Mouse (Mus musculus) layer of hippocampus, postnatal 14 days (tissue): ENCODE results near the gene Anpep. TPM values are rescaled to one million over a fixed set of nuclear protein-coding genes. Genes with fewer than 3 reads are reported as not detected.
A peak's percentile ranks its signal among the peaks of the same experiment; 100 is the strongest.

Experiments
- DNase-seq, 2 experiments: peaks; one replicate each; pipeline ENCODE4 v3.0.0; 2021 to 2022; ENCODE audit warnings: low spot score in 2 of 2, mixed read lengths in 1 of 2
- total RNA-seq, 2 experiments: library from RNA; stranded (reverse); gene quantifications; 2 replicates each; pipeline ENCODE4 v1.2.3; 2021

Anpep gene
- total RNA-seq, 2 experiments from 2014 or later, result 4.6 to 5.3 TPM

- DNase-seq, result peak in 1 of 2 experiments; percentile 29
Measured at GRCm38 (mm10) chr7:79867861-79868260, 7.0 kb upstream of the Anpep start.

- no peak for DNase-seq
Measured at GRCm38 (mm10) chr7:79866294-79867000, 5.6 kb upstream of the Anpep start.

GRCm38 (mm10) chr7:79861794-79862193 lies 935 bp upstream of the Anpep start:
- no peak for DNase-seq

GRCm38 (mm10) chr7:79858956-79859630 lies 1.8 kb downstream of the Anpep start:
- DNase-seq, result no peak

GRCm38 (mm10) chr7:79858202-79858934 lies 2.5 kb downstream of the Anpep start:
- no peak for DNase-seq

GRCm38 (mm10) chr7:79856305-79856704 lies 4.6 kb downstream of the Anpep start:
- no peak for DNase-seq

GRCm38 (mm10) chr7:79847456-79848451 lies 13.1 kb downstream of the Anpep start:
- DNase-seq, result no peak

GRCm38 (mm10) chr7:79846342-79846741 lies 14.5 kb downstream of the Anpep start:
- no peak for DNase-seq

- DNase-seq, result no peak
Measured at GRCm38 (mm10) chr7:79844090-79844802, 16.6 kb downstream of the Anpep start.

GRCm38 (mm10) chr7:79842163-79842562 lies 18.7 kb downstream of the Anpep start:
- DNase-seq, result no peak

- DNase-seq, result no peak
Measured at GRCm38 (mm10) chr7:79837247-79837646, 23.6 kb downstream of the Anpep start.

- no peak for DNase-seq
Measured at GRCm38 (mm10) chr7:79835196-79835595, 25.7 kb downstream of the Anpep start.

- no peak for DNase-seq
Measured at GRCm38 (mm10) chr7:79832980-79833379, 27.9 kb downstream of the Anpep start.

GRCm38 (mm10) chr7:79831585-79831984 lies 29.3 kb downstream of the Anpep start:
- DNase-seq, result no peak

- no peak for DNase-seq
Measured at GRCm38 (mm10) chr7:79831145-79831544, 29.7 kb downstream of the Anpep start.

GRCm38 (mm10) chr7:79828341-79828740 lies 32.5 kb downstream of the Anpep start:
- no peak for DNase-seq

- no peak for DNase-seq
Measured at GRCm38 (mm10) chr7:79822092-79822695, 38.7 kb downstream of the Anpep start.

- DNase-seq, result no peak
Measured at GRCm38 (mm10) chr7:79819996-79820395, 40.9 kb downstream of the Anpep start.

- no peak for DNase-seq
Measured at GRCm38 (mm10) chr7:79819515-79819914, 41.3 kb downstream of the Anpep start.

GRCm38 (mm10) chr7:79818321-79818720 lies 42.5 kb downstream of the Anpep start:
- no peak for DNase-seq
